Mouse (Mus musculus) MEL (cell line): ENCODE measurements around the gene Rasgrp3. TPM values are rescaled to one million over a fixed set of nuclear protein-coding genes. Genes with fewer than 3 reads are reported as not detected.

ENCODE experiments used
- DNase-seq: peaks from one replicate; pipeline ENCODE4 v3.0.0; 2011; ENCODE audit warnings: low read depth, low spot score
- H3K27ac ChIP-seq: 2 replicates; pipeline ENCODE4 v1.5.1; 2012; ENCODE audit warnings: low read depth, mild to moderate bottlenecking, control low read depth, low read length, moderate library complexity; ENCODE audit not compliant: control insufficient read depth
- H3K27me3 ChIP-seq, 2 experiments: fragments of 150-350 bp in 1 of 2; sonication (generic) in 1 of 2; 2 replicates each; pipeline ENCODE4 v1.6.1; 2012; ENCODE audit warnings: low read length in 2 of 2, mild to moderate bottlenecking in 2 of 2, improper control_type of control experiment in 1 of 2, moderate library complexity in 1 of 2; ENCODE audit not compliant: insufficient read depth in 2 of 2, control insufficient read depth in 1 of 2
- H3K36me3 ChIP-seq, 2 experiments: 2 replicates each; pipeline ENCODE4 v1.6.1; 2012 to 2014; ENCODE audit warnings: low read length in 2 of 2, improper control_type of control experiment in 1 of 2, inconsistent platforms in 1 of 2, mild to moderate bottlenecking in 1 of 2; ENCODE audit not compliant: insufficient read depth in 2 of 2, control insufficient read depth in 1 of 2
- H3K4me1 ChIP-seq, 2 experiments: fragments of 150-350 bp in 1 of 2; sonication (generic) in 1 of 2; 2 replicates each; pipeline ENCODE4 v1.6.1; 2012; ENCODE audit warnings: low read length in 2 of 2, improper control_type of control experiment in 1 of 2, mild to moderate bottlenecking in 1 of 2; ENCODE audit not compliant: insufficient read depth in 2 of 2, control insufficient read depth in 1 of 2
- H3K4me3 ChIP-seq, 2 experiments: fragments of 150-350 bp in 1 of 2; sonication (generic) in 1 of 2; 2 replicates each; pipeline ENCODE4 v1.5.1; 2012; ENCODE audit warnings: low read depth in 2 of 2, low read length in 2 of 2, mild to moderate bottlenecking in 2 of 2, moderate library complexity in 2 of 2, control low read depth in 1 of 2, improper control_type of control experiment in 1 of 2; ENCODE audit not compliant: control insufficient read depth in 1 of 2, insufficient read depth in 1 of 2
- H3K79me2 ChIP-seq: 2 replicates; pipeline ENCODE4 v1.6.1; 2012; ENCODE audit warnings: mild to moderate bottlenecking, low read length, moderate library complexity; ENCODE audit not compliant: control insufficient read depth, poor library complexity, insufficient read depth
- H3K9ac ChIP-seq: 2 replicates; pipeline ENCODE4 v1.6.1; 2012; ENCODE audit warnings: low read depth, mild to moderate bottlenecking, control low read depth, low read length, moderate library complexity; ENCODE audit not compliant: control insufficient read depth, poor library complexity, severe bottlenecking
- H3K9me3 ChIP-seq: fragments of 150-350 bp; sonication (generic); replicated peaks from 2 replicates; pipeline ENCODE4 v1.6.1; 2012; ENCODE audit warnings: mild to moderate bottlenecking, low read length, improper control_type of control experiment, moderate library complexity; ENCODE audit not compliant: insufficient read depth
- BHLHE40 ChIP-seq: IDR thresholded peaks from 2 replicates; pipeline ENCODE4 v1.6.1; 2012; ENCODE audit warnings: low read depth, mild to moderate bottlenecking, inconsistent platforms, low read length, improper control_type of control experiment, borderline replicate concordance
- CHD1 ChIP-seq: IDR thresholded peaks from 2 replicates; pipeline ENCODE4 v1.6.1; 2012; ENCODE audit warnings: low read depth, mild to moderate bottlenecking, inconsistent platforms, low read length, improper control_type of control experiment
- CHD2 ChIP-seq: IDR thresholded peaks from 2 replicates; pipeline ENCODE4 v1.6.1; 2011; ENCODE audit warnings: low read length, improper control_type of control experiment
- CTCF ChIP-seq, 3 experiments: IDR thresholded peaks in 2 of 3; conservative IDR thresholded peaks in 1 of 3; 2 replicates each; pipeline ENCODE4 v1.5.1; 2011 to 2012; ENCODE audit warnings: low read length in 3 of 3, low read depth in 2 of 3, mild to moderate bottlenecking in 2 of 3, improper control_type of control experiment in 1 of 3, inconsistent platforms in 1 of 3, mixed read lengths in 1 of 3, moderate library complexity in 1 of 3; ENCODE audit not compliant: control insufficient read depth in 1 of 3, insufficient read depth in 1 of 3, poor library complexity in 1 of 3, severe bottlenecking in 1 of 3
- E2F4 ChIP-seq: IDR thresholded peaks from 2 replicates; pipeline ENCODE4 v1.6.1; 2011; ENCODE audit warnings: low read depth, low read length, improper control_type of control experiment, borderline replicate concordance
- ELF1 ChIP-seq: IDR thresholded peaks from 2 replicates; pipeline ENCODE4 v1.6.1; 2014; ENCODE audit warnings: low read depth, mild to moderate bottlenecking, inconsistent platforms, low read length, improper control_type of control experiment, moderate library complexity
- EP300 ChIP-seq, 2 experiments: IDR thresholded peaks; 2 replicates each; pipeline ENCODE4 v1.6.1; 2011; ENCODE audit warnings: improper control_type of control experiment in 2 of 2, low read length in 2 of 2, low read depth in 1 of 2, mild to moderate bottlenecking in 1 of 2
- ETS1 ChIP-seq: IDR thresholded peaks from 2 replicates; pipeline ENCODE4 v1.6.1; 2012; ENCODE audit warnings: low read depth, mild to moderate bottlenecking, inconsistent platforms, low read length, improper control_type of control experiment, moderate library complexity
- GABPA ChIP-seq: IDR thresholded peaks from 2 replicates; pipeline ENCODE4 v1.6.1; 2012; ENCODE audit warnings: low read depth, mild to moderate bottlenecking, inconsistent platforms, low read length, improper control_type of control experiment, moderate library complexity
- GATA1 ChIP-seq: IDR thresholded peaks from 2 replicates; pipeline ENCODE4 v1.6.1; 2011; ENCODE audit warnings: low read depth, low read length, improper control_type of control experiment
- HCFC1 ChIP-seq: IDR thresholded peaks from 2 replicates; pipeline ENCODE4 v1.6.1; 2012; ENCODE audit warnings: low read depth, mild to moderate bottlenecking, inconsistent platforms, low read length, improper control_type of control experiment, moderate library complexity
- JUND ChIP-seq: IDR thresholded peaks from 2 replicates; pipeline ENCODE4 v1.6.1; 2011; ENCODE audit warnings: low read depth, mild to moderate bottlenecking, improper control_type of control experiment, low read length
- KAT2A ChIP-seq: conservative IDR thresholded peaks from 2 replicates; pipeline ENCODE4 v1.6.1; 2012; ENCODE audit warnings: low read depth, low read length, improper control_type of control experiment, inconsistent platforms
- MYC ChIP-seq: IDR thresholded peaks from 2 replicates; pipeline ENCODE4 v1.6.1; 2011; ENCODE audit warnings: low read depth, mild to moderate bottlenecking, low read length, improper control_type of control experiment, moderate library complexity
- NELFE ChIP-seq: IDR thresholded peaks from 2 replicates; pipeline ENCODE4 v1.6.1; 2011; ENCODE audit warnings: low read depth, low read length, improper control_type of control experiment
- POLR2AphosphoS5 ChIP-seq: IDR thresholded peaks from 2 replicates; pipeline ENCODE4 v1.6.1; 2012; ENCODE audit warnings: low read depth, borderline replicate concordance, mild to moderate bottlenecking, inconsistent platforms, low read length, moderate library complexity, mixed read lengths
- RAD21 ChIP-seq: IDR thresholded peaks from 2 replicates; pipeline ENCODE4 v1.6.1; 2011; ENCODE audit warnings: mild to moderate bottlenecking, low read depth, low read length, improper control_type of control experiment
- TCF12 ChIP-seq: IDR thresholded peaks from 2 replicates; pipeline ENCODE4 v1.6.1; 2014; ENCODE audit warnings: low read depth, mild to moderate bottlenecking, inconsistent platforms, low read length, improper control_type of control experiment, moderate library complexity
- UBTF ChIP-seq: IDR thresholded peaks from 2 replicates; pipeline ENCODE4 v1.6.1; 2012; ENCODE audit warnings: low read depth, mild to moderate bottlenecking, inconsistent platforms, low read length, improper control_type of control experiment, moderate library complexity, borderline replicate concordance; ENCODE audit not compliant: insufficient read depth
- USF2 ChIP-seq, 2 experiments: IDR thresholded peaks; 2 replicates each; pipeline ENCODE4 v1.6.1; 2011 to 2012; ENCODE audit warnings: improper control_type of control experiment in 2 of 2, low read length in 2 of 2, borderline replicate concordance in 1 of 2, inconsistent platforms in 1 of 2, low read depth in 1 of 2, mild to moderate bottlenecking in 1 of 2; ENCODE audit not compliant: insufficient read depth in 1 of 2
- polyA plus RNA-seq, 2 experiments: library from polyadenylated mRNA; stranded (reverse) in 1 of 2; unstranded in 1 of 2; fragments of >175 nt in 1 of 2; fragments of >200 nt in 1 of 2; gene quantifications; 2 replicates each; pipeline versions ENCODE4 v1.2.1 to v1.2.4; 2012; ENCODE audit warnings: low replicate concordance in 2 of 2, low read depth in 1 of 2; ENCODE audit not compliant: insufficient read length in 2 of 2, insufficient read depth in 1 of 2, missing spikeins in 1 of 2
- total RNA-seq: library from RNA; depleted of rRNA; stranded (reverse); fragments of 300-350 nt; gene quantifications from 2 replicates; pipeline ENCODE4 v1.2.3, GENCODE M21; 2012

The Rasgrp3 gene
- total and polyA plus RNA-seq, 3 experiments = not detected

- H3K4me3 ChIP-seq = no peak overlapping the region
- no peaks in the 10 kb centered on the region for H3K4me1 ChIP-seq
- H3K36me3 ChIP-seq = no peaks in the 10 kb centered on the region
- H3K27me3 ChIP-seq = no peaks in the 10 kb centered on the region
- TF ChIP-seq EP300 (IDR thresholded peaks at IDR 0.05; ENCODE audit: low read depth in 1 of 2, low read length in 2 of 2) = no peak
- no peak overlapping the region for H3K9ac ChIP-seq
- no peak overlapping the region for H3K27ac ChIP-seq
- DNase-seq = no peak
- no peaks in the 10 kb centered on the region for H3K9me3 ChIP-seq
- H3K79me2 ChIP-seq = no peaks in the 10 kb centered on the region
These were observed 96.8 kb downstream of the Rasgrp3 start for GRCm38 (mm10) chr17:75532469-75532986.

- no peak overlapping the region for H3K27ac ChIP-seq
- DNase-seq = no peak
- no peak for TF ChIP-seq NELFE
- TF ChIP-seq E2F4 = no peak
- no peak for TF ChIP-seq BHLHE40
- TF ChIP-seq CTCF (IDR thresholded peaks at IDR 0.05 in 2 of 3, conservative IDR thresholded peaks at IDR 0.05 in 1 of 3; ENCODE audit: control insufficient read depth in 1 of 3, insufficient read depth in 1 of 3, low read depth in 2 of 3, low read length in 3 of 3, poor library complexity in 1 of 3, severe bottlenecking in 1 of 3) = no peak
- TF ChIP-seq USF2 (IDR thresholded peaks at IDR 0.05; ENCODE audit: borderline replicate concordance in 1 of 2, insufficient read depth in 1 of 2, low read depth in 1 of 2, low read length in 2 of 2) = no peak
- no peak for TF ChIP-seq TCF12
- no peak for TF ChIP-seq MYC
- TF ChIP-seq JUND = no peak
- TF ChIP-seq CHD2 = no peak
- no peak for TF ChIP-seq UBTF
- no peak for TF ChIP-seq CHD1
- TF ChIP-seq KAT2A = no peak
- TF ChIP-seq ELF1 = no peak
- TF ChIP-seq GATA1 = no peak
- no peak for TF ChIP-seq HCFC1
- TF ChIP-seq POLR2AphosphoS5 = no peak
- no peak for TF ChIP-seq RAD21
- TF ChIP-seq ETS1 = no peak
- no peak for TF ChIP-seq GABPA
- TF ChIP-seq, all 39 proteins: peak for 0
- Histone ChIP-seq H3K4me3 (no peak overlapping the region), H3K79me2 (no peaks in the 10 kb centered on the region), H3K9me3 (no peaks in the 10 kb centered on the region), H3K9ac (no peak overlapping the region), H3K36me3 (peaks cover 2 to 3% of the 10 kb centered on the region in 2 experiments), H3K27me3 (no peaks in the 10 kb centered on the region), H3K4me1 (no peaks in the 10 kb centered on the region)
These were observed 98.8 kb downstream of the Rasgrp3 start for GRCm38 (mm10) chr17:75534314-75535020.
